Mouse (Mus musculus): Measurements from ENCODE around the gene Dynll1.

Gene Dynll1

GRCm38 (mm10) chr5:115267469-115268045 lies 33.2 kb downstream of the Dynll1 start:
- DNase-seq (ENCODE audit: low spot score in 2 of 2), result no peak

DNA sequence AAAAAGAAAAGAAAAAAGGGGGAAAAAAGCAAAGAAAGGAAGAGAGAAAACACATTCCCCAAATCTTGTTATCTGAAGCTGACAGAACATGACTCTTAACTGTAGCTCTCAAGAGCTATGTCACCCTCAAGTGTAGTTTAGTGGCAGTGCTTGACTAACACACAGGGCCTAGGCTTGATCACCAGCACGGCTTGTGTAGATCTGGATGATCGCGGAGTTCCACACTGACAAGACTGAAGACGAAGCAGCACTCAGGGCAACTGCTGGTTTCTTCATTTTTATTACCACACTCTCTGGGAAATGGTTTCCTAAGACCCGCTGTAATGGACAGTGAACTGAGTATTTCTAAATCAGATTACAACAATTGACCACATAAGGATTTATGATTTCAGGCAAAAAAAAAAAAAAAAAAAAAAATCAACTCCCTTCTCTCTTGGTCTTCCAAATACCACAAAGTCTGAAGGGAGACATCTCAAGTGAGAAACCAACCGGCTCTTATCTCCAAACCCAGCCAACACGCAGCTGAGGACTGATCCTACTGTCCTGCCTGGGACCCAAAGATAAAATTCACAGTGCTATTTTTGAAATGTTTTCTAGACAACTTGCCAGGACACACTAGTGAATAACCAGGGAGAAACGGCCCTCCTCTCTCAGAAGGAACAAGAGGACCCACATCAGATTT lies 33.9 kb downstream of the Dynll1 start:
- no peak for DNase-seq (ENCODE audit: low spot score in 2 of 2)

- DNase-seq (ENCODE audit: low spot score in 2 of 2), result no peak
Measured at GRCm38 (mm10) chr5:115266340-115266739, 34.5 kb downstream of the Dynll1 start.

DNA sequence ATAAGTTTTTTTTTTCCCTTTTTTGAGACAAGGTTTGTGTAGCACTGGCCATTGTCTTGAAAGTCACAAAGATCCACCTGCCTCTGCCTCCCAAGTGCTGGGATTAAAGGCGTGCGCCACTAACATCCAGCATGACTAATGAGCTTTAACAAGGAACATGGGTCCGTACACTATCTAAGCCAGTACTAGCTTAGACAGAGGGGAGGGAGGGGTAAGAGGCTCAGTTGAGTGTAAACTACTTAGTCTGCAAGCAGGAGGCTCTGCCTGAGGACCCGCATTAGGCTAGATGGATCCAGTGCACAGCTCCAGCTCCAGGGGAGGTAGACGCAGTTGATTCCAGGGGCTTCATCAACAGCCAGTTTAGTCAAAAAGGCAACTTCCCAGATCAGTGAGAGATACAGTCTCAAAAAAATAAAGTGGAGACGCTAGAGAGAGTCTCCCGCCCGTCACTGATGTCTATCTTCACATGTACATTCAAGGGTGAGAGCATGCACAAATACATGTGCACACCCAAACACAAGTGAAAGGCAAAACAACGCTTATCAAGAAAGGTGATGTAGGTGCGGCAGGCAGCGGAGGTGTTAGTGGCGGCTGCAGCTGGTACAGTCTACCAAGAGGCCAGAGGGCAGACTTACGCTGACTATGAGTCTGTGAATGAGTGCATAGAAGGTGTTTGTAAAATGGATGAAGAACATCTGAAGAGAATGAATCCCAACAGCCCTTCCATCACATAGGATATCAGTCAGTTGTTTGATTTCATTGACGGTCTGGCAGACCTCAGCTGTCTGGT lies 38.1 kb downstream of the Dynll1 start:
- DNase-seq (ENCODE audit: low spot score in 2 of 2), result no peak

DNA sequence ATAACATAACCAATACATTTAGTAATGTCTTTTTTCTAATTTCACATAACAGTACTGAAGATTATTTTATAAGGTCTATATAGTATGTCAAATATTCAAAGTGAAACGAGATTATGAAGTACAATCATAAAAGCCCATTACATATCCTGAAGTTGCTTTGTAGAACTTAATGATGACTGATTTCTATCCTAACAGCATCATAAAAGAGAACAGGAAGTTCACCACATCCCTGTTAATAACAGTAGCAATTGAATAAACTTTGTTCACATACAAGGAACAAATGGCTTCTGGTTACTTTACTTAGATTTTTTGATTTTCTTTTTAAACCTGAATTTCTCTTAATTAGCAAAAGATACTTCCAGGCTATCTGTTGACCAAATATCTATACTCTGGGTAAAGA lies 38.9 kb downstream of the Dynll1 start:
- no peak for DNase-seq (ENCODE audit: low spot score in 2 of 2)

DNA sequence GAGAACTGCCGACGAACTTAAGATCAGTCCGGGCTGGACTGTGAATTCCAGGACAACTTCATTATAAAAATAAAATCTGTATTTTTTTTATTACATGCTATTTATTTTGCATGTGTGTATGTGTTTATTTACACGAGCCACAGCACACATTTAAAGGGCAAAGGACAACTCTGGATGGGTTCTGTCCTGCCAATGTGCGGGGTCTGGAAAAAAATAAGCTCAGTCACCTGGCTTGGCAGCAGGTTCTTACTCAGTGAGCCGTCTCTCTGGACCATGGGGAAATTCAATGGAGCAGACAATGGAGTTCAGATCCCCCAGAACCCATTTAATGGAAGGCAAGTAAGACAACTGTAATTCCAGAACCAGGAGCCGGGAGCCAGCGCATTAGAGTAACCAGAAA lies 39.7 kb downstream of the Dynll1 start:
- no peak for DNase-seq (ENCODE audit: low spot score in 2 of 2)

DNA sequence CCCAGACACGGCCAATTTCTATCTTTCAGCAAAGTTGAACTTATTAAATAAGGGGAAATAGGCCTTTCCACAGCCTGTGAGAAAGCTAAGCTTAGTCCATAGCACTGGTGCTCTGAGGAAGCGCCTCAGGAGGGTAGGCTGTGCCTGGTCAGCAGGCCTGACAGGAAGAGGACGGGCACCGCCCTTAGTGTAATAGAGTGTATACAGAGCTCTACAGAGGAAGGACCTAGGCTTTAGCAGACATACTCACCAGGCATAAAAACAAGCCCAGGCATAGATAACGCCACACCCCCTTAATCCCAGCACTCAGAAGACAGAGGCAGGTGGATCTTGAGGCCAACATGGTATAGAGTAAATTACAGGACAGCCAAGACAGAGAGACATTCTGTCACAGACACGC lies 40.4 kb downstream of the Dynll1 start:
- no peak for DNase-seq (ENCODE audit: low spot score in 2 of 2)

- DNase-seq (ENCODE audit: low spot score in 2 of 2), result no peak
Measured at GRCm38 (mm10) chr5:115256909-115257546, 43.8 kb downstream of the Dynll1 start.

DNA sequence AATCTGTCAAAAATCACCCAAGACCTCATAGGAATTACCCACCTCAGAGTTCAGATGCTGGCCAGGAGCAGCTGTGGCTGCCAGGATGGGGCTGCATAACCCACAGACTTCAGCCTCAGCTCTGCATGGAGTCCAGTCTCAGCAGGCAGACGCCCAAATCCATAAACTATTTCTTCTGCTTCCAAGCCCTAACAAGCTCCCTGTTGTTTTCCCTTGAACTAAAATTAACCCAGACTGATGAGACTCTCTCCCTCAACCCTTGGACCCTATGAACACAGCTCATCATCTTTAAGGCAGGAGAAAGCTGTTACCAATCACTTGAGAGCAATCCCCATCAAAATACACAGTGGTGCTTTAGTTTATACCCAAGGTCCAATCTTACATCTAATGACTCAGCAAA lies 45.3 kb downstream of the Dynll1 start:
- DNase-seq (ENCODE audit: low spot score in 2 of 2), result no peak
